Mouse (Mus musculus) gonadal fat pad, adult 2 months (tissue): ENCODE measurements around the gene Islr2. TPM values are rescaled to one million over a fixed set of nuclear protein-coding genes. Genes with fewer than 3 reads are reported as not detected.

Source experiments
- DNase-seq: peaks from one replicate; pipeline ENCODE4 v3.0.0-alpha.2; 2012; ENCODE audit warnings: low read depth
- polyA plus RNA-seq: library from polyadenylated mRNA; depleted of rRNA; stranded (reverse); fragments of >200 nt; gene quantifications from 2 replicates; pipeline ENCODE4 v1.2.3, GENCODE M21; 2012

The Islr2 gene
- polyA plus RNA-seq, 1 experiment = 2.2 TPM

DNA sequence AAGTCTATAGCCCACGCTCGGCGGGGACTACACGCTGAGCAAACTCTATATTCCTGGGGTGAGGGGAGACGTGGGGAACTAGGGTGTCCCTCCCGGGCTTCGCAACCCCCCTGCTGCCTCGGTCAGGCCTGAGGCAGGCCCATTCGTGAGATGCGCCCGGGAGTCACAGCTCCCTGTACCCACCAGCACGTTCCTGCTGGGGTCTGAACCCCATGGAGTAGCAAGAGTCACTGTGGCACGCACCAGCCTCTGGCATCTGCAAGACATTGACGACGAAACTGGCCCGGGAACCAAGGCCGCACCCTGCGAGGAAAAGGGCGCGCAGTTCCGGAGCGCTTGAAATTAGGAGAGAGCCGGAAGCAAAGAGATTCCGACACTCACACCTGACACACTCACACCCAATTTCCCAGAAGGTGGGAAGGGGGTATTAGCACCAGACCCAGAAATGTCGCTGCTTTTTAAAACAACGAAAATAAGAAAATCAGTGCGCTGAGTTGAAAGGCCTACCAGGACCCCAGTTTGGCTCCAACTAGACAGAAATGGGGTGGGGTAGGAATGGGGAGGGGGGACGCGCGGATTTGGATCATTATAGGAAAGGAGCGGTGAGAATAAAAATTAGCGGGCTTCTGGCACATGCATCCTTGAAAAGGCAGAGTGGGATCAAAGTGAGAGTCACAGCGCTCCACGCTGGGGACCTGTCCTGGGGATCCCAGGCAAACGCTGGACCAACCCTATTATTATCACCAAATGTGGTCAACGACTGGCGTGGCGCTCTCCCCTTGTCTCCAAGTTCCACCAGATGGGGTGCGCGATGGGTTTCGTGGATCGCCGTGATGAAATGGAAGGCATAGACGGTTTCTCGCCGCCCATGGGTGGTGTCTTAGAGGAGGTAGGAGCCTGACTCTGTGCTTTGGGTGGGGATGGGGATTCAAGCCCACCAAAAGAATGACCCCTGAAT, 7.2 kb downstream of the Islr2 start:
- no peak for DNase-seq

GRCm38 (mm10) chr9:58196141-58196540, 8.0 kb downstream of the Islr2 start:
- no peak for DNase-seq

DNA sequence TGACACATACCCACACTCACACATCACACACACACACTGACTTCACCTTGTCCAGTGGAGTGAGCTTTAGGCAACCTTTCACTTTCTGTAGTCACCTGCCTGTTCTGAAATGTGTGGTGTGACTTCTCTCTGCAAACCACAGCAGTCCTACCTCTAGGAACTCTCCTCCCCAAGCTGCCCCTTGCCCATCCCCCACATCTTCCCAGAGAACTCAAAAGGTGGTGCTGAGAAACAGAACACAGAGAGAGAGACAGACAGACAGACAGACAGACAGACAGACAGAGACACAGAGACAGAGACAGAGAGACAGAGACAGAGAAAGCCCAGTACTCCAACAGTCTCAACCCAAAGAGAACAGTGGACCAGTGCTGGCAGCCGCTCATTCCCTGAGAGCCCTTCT, 8.4 kb downstream of the Islr2 start:
- no peak for DNase-seq

DNA sequence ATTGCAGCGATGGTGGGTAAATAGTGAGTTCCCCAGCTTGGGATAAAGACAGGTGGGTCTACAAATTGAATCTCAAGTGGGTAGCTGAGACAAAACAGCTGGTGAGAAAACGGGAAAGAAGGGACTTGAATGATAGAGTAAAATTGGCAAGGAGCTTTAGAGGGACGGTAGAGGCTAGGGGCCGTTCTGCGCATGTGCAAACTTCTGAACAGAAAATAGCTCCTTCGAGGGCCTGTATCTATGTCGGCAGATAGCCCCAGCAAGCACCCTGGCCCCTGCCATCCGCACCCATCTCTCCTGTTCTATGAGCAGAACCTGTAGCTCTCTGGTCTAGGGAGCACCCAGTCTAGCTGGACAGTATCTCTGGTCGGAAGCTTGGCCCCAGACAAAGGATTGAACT, 9.9 kb downstream of the Islr2 start:
- no peak for DNase-seq

DNA sequence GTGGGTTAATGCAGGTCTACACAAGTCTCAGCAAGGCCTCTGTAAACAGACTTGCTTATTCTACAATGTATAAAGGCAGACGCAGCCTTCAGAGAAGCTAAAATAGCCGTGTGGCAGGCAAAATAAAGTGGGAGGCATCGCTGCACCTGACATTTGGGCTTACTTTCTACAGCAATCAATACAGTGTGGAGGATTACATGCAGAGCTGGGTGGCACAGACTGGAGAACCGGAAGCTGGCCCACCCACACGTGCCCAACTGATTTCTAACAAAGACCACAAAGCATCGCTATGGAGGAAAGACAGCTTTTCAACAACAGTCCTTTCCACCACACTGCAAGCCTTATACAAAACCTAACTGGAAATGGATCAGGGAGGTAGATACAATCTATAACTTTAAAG, 19.7 kb downstream of the Islr2 start:
- DNase-seq = no peak

DNA sequence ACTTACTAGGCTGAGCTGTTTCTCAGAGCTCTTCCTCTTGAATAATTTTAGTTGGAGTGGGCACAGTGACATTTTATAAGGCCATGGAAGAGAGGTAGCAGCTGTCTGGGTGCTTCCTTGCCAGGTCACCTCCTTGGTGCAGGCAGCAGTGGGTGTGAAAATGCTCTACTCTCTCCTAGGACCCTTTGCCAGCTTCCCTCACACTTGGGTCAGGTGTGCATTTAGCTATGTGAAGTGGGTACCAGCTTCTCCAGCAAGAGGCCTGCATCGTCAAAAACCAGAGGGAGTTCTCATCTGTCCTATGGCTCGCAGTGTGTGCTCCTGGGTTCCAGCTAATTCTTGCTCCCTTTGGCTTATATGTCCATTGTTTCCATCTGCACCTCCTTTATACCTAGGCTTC, 24.7 kb downstream of the Islr2 start:
- no peak for DNase-seq

- DNase-seq = no peak
These were observed 27.0 kb downstream of the Islr2 start for GRCm38 (mm10) chr9:58177165-58177564.

DNA sequence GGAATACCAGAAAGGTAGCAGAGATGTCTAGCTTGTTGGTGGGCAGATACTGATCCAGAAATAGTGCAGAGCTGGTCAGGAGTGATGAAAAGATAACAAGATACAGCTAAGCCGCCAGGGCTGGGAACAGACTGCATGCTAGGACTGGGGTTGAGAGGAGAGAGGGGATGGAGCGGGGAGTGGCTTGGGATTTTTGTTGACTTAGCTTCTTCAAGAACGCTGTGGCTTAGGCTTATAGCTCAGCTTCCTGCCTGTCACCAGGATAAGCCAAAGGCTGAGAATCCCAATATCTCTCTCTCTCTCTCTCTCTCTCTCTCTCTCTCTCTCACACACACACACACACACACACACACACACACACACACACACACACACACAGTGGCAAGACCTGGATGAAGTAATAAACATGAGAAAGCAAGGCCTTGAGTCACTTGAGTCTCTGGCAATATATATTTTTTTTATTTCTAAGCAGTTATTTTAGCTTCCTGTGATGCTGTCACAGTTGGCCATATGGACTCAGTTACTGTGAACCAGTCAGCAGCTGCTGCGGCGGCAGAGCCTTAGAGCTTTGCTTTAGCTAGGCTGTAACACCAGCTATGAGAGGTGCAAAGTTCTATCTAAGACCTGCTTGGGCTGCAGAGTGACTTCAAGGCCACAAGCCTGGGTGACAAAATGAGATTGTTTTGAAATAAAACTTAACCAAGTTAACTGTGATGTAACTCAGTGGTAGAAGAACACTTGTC, 28.2 kb downstream of the Islr2 start:
- DNase-seq = no peak

GRCm38 (mm10) chr9:58174818-58175251, 29.3 kb downstream of the Islr2 start:
- DNase-seq = no peak

- DNase-seq = no peak
These were observed 31.3 kb downstream of the Islr2 start for GRCm38 (mm10) chr9:58172863-58173262.

DNA sequence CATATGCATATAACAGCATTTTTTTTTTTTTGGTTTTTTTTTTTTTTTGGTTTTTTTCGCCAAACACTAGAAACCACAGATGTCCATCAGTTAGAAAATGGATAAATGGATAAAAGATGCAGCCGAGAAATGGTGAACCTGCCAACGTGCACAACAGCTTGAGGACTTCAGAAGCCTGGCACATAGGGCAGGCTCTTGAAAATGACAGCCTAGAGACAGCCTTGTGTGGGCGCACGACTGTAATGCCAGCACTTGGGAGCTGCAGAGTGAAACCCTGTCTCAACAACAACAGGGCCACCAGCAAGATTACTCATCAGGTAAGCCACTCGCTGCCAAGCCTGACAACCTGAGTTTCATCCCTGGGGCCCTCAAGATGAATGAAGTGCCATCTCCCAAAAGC, 34.7 kb downstream of the Islr2 start:
- DNase-seq = peak; percentile 30

- DNase-seq = no peak
These were observed 35.2 kb downstream of the Islr2 start for GRCm38 (mm10) chr9:58168880-58169279.

DNA sequence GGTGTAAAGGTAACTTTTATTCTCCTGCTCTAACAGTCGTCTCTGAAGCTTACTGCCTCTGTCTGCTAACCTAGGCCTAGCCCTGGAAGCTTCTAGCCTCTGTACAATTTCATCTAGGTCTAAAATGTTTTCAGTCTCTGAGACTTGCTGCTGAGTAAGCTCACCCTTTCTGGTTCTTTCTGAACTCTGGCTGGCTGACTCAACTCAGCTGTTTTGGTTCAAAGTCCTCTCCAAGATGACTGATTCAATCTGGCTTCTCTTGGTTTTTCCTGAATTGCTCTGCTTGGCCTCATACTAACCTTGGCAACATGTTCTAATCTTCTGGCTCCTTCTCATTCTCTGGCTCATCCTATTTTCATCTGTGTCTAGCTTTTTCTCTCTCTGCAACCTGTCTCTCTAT, 38.3 kb downstream of the Islr2 start:
- no peak for DNase-seq

DNA sequence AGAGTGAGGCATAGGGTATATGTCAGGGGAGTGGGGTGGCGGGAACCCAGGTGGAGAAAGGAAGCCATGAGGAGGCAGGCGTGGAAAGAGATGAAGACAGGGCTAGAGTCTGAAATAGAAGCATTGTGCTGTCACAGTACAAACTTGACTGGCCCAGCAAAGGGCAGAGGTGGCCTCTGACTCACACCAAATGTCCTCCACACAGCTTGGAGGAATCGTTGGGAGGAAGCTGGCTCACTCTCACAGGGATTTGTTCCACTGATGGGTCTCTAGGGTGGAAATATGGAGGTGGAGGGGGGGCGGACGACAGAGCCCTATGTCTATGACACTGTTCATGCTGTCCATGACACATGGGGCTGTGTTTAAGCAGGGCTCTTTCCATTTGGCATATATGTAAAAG, 41.0 kb downstream of the Islr2 start:
- no peak for DNase-seq

GRCm38 (mm10) chr9:58162173-58162572, 41.9 kb downstream of the Islr2 start:
- DNase-seq = no peak

- no peak for DNase-seq
These were observed 43.8 kb downstream of the Islr2 start for GRCm38 (mm10) chr9:58160315-58160714.

GRCm38 (mm10) chr9:58159855-58160254, 44.3 kb downstream of the Islr2 start:
- DNase-seq = no peak

DNA sequence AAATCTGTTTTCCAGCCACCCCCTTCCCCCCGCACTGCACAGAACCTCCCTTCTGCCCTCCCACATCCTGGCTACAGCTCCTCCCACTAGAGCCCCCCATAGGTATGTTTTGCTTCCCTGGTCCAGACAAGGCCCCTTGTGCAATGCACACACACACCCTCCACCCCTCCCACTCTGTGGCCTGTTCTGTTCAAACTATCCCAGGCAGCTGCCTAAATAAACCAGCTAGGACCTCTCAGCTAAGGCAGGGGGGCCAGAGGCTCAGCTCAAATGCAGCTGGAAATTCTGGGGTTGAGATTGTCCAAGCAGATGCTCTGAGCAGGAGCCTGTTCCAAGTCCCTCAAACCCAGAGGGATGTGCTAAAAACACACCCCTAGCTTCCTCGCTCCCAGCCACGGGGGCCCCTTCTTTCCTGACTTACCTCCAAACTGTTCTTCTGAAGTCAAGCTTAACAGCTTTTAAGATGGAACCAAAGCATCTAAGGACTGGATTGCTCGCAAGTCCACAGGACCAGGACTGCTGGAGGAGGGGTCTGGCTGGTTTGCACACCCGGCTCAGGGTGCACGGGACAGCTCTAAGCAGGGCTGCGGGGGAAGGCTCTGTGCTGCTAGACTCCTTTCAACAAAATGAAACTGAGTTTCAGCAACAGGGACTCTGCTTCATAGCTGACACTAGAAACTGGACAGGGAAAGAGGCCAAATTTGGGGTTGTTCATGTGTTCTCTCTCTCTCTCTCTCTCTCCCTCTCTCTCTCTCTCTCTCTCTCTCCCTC, 45.4 kb downstream of the Islr2 start:
- DNase-seq = no peak

DNA sequence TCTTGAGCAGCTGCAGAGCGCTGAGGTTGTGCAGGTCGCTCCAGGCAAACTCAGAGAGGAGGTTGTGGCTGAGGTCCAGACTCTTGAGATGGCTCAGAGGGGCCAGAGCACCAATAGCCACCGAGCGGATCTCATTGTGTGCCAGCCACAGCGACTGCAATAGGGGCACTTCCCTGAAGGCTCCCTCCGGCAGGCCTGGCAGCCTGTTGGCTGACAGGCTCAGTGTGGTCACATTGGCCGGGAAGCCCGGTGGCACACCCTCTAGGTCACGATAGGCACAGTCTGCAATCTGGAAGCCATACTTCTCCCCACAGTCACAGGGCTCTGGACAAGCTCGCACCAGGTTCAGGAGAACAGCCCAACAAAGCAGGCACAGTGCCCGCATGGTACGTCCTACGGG, 46.3 kb downstream of the Islr2 start:
- DNase-seq = no peak

DNA sequence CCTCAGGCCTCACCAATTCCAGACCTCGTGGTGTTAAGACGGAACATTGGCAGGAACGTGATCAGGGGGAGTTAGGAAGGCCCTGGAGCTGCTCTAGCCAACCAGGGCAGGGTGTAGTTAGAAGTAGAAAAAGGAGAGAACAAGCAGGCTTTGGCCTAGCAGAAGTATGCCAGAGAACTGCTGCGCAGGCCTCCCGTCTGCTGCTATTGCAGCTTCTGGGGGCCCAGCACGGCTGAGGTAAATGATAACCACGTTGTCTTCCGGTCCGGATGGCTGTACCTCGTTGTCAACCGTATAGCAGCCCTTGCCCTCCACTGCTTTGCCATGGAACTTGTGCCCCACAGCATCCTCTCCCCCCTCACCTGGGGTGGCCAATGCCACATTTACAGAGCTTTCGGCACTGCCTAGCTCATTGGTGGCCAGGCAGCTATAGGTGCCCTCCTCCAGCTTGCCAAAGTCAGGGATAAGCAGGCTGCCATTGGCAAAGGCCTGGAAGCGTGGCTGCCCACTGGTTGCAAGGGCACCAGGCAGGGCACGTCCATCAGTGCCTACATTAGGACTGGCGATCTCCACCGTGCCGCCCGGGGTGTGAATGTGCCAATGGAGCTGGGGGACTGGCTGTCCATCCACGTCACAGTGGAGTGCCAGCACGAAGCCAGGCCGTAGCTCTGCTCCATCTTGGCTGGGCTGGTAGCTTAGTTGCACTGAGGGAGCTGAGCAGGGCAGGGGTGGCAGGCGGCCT, 47.1 kb downstream of the Islr2 start:
- DNase-seq = no peak

GRCm38 (mm10) chr9:58155366-58155765, 48.8 kb downstream of the Islr2 start:
- no peak for DNase-seq
